Mouse (Mus musculus) CD4-positive, CD25-positive, alpha-beta regulatory T cell, adult 9 weeks (primary cell): ENCODE data around the gene Wdr90. TPM values are rescaled to one million over a fixed set of nuclear protein-coding genes. Genes with fewer than 3 reads are reported as not detected.

Experiments
- polyA plus RNA-seq: library from polyadenylated mRNA; unstranded; fragments of 100-300 nt; shearing (Covaris generic); gene quantifications from one replicate; pipeline ENCODE4 v1.2.1, GENCODE M21; 2017

Gene Wdr90
- 6.7 TPM for polyA plus RNA-seq

DNA sequence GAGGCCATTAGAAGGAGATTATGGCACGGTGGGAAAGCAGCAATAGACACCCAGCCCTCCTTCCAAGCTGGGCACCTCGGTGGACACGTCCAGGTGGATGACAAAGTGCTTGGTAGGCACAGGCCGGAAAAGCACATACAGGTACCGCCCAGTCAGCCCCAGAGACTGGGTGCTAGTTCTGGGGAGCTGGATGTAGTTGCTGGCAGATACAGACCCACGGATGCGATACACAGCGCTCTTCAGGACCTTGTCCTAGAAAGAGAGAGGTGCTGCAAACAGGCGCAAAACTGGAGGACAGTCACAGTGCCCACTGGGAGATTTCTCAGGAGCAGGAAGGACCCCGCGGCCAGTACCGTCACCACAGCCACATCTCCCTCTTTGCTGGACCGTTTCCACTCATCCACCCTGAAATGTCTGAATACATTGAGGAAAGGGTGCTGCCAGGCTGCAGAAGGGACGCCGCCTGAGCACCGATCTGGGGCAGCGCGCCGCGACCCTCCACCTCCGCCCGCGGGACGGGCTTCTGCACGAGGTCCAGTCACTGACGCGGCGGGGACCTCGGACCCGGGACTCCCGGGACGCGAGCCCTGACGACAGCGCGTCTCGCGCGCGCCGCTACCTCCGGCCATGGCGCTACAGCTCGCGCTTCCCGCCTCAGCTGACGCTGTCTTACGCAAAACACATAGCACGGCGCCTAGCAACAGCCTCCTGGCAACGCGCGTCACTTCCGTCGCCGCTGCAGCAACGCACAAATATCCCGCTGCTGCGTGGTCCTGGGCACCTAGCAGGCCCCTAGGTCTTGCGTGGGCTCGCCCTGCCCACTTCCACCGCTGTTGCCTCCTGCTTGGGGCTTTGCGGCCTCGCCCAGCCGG lies at the start of gene Wdr90:
Gene Wdr90, minus strand, starts transcription at position 670 of the 872 bp plus-strand sequence.

GRCm38 (mm10) chr17:25880196-25880910 lies 19.1 kb upstream of the Wdr90 start, which contains the start of gene Wfikkn1:
Wfikkn1 (minus strand) TSS chr17:25880858.

GRCm38 (mm10) chr17:25874721-25875170 lies 13.4 kb upstream of the Wdr90 start, which contains the start of gene Mettl26:
Mettl26 (plus strand) TSS chr17:25875074.

DNA sequence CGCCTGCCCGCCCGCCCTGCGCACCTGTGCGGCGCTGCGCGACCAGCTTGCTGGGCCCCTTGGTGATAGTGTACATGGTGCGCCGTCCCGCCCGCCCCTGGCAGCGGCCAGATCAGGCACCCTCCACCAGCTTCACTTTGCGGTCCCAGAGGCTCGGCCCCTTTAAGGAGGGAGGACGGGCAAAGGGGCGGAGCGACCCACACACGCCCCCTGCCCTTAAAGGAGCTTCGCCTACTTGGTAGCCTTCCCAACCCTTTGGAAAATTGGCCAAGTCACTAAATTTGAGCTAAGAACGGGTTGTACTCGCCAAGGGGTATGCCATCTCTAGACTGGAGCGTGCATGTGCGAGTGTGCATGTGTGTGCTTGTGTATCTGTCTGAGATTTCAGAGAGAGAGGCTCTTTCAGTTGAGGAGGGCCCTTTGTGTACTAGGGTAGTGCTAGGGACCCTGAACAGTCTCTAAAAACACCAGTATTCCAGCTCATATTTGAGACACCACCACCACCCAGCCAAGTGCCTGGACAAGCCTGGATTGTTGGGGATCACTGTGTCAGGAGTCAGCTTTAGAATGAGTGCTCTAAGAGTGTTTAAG lies 7.4 kb upstream of the Wdr90 start, which contains the start of gene Mcrip2:
Gene Mcrip2, minus strand, starts transcription at position 164 of the 591 bp plus-strand sequence.

GRCm38 (mm10) chr17:25844396-25844901 lies 16.9 kb downstream of the Wdr90 start, which contains the start of gene Rhot2:
Rhot2 (minus strand) TSS chr17:25844851.

GRCm38 (mm10) chr17:25841117-25841880 lies 20.0 kb downstream of the Wdr90 start, which contains the start of gene Gm20683:
Gm20683 (minus strand) TSS chr17:25841763.

DNA sequence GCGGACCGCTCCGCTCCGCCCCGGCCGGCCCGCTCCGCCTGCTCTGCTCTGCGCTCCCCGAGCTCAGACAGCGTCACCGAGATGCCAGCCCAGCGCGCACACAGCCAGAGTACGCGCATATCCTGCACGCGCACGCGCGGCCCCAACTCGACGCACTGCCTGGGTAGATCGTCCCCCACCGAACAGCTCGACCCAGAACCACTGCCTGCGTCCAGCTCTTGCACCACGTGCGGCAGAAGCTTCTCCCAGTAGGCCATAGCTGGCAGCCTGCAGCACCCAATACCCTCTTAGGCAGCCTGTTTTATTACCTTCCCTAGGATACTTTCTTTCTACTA lies 24.3 kb downstream of the Wdr90 start, which contains the start of gene Rhbdl1:
Gene Rhbdl1, minus strand, starts transcription at position 220 of the 335 bp plus-strand sequence.

DNA sequence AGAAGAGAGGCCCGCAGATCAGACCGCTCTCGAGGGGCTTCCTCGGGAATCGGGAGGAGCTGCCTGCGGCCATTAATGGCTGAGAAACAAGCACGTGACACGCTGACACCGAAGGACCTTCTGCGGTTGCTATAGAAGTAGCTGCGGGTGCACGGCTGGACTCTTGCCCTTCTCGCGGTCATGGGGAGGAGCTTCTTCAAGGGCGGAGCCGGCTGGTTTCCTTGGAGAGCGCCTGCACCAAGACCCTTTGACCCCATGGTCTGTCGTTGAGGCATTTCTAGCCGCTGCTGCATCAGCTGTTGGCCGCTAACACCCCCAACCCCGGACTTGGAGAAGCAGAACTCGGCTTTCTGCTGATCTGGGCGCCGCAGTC lies 28.0 kb downstream of the Wdr90 start, which contains the start of gene Stub1:
Gene Stub1, minus strand, starts transcription at position 114 of the 373 bp plus-strand sequence.

GRCm38 (mm10) chr17:25828712-25829557 lies 32.4 kb downstream of the Wdr90 start, which contains the start of gene Jmjd8:
Jmjd8 (plus strand) TSS chr17:25828867.

GRCm38 (mm10) chr17:25823452-25823851 lies 37.8 kb downstream of the Wdr90 start, which contains the start of gene Wdr24:
Wdr24 (plus strand) TSS chr17:25823627.

DNA sequence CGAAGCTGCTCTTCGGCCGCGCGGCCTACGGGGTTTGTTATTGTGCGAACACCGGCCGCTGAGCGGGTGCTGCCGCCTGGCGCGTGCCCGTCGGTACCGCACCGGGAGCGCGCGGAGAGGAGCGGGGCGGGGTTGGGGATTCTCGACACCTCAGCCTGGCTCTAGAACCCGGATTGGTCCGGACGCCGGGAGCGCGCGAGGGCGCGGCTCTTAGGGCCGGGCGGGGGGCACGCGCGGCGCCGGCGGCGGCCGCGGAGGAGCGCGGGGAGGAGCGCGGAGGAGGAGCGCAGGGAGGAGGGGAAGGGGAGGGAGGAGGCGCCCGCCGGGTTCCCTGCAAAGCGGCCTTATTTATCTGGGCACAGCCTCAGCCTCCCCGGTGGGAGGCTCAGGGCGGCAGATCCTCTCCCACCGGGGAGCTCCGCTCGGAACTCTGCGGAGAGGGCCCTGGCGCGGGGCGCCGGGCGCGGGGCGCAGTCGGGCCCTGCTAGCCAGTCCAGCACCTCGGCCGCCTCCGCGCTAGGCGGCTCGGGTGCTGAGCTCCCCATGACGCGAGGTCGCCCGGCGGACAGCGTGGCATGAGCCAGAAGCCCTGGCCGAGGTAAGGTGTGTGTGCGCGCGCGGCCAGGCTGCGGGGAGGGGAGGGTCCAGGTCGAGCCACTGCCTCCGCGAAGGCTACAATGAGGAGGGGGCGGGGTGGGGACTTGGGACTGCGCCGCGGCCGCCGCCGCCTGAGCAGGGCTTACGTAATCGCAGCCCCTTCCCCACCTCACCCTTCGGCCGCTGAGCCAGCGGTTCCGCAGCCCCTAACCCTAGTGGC lies 52.3 kb downstream of the Wdr90 start, which contains the start of gene Fbxl16:
Gene Fbxl16, plus strand, starts transcription at position 297 of the 817 bp plus-strand sequence.

DNA sequence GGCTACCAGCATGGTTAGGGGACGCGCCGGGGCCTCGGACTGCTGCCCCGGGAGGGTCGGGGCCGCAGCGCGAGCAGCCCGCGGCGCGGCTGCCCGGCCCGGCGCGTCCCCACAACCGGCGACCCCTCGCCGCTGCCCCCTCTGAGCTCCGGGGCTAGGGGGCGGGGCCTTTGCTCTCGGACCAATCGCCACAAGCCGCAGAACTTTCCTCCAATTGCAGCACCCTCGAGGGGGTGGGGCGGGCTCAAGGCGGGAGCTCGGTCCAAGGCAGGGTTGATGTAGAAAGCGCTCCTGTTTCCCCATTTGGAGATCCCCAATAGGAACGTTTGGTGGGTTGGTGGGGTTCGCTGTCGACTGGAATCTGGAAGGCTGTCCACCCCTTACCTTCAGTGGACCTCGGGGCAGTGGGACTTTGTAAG lies 64.3 kb downstream of the Wdr90 start, which contains the start of gene Metrn:
Gene Metrn, minus strand, starts transcription at position 186 of the 419 bp plus-strand sequence.

GRCm38 (mm10) chr17:25795609-25796092 lies 65.7 kb downstream of the Wdr90 start, which contains the start of gene AC134908.4:
AC134908.4 (minus strand) TSS chr17:25795659.

Other genes starting within 250 kb of the Wdr90 start
- gene Gng13, start 144.3 kb downstream of the Wdr90 start, polyA plus RNA-seq = not detected
- gene Chtf18, start 134.1 kb downstream of the Wdr90 start, polyA plus RNA-seq = 5.8 TPM
- gene Rpusd1, start 133.8 kb downstream of the Wdr90 start, polyA plus RNA-seq = 20.1 TPM
- not detected for gene Mslnl, start 125.5 kb downstream of the Wdr90 start, polyA plus RNA-seq
- not detected for gene Msln, start 107.1 kb downstream of the Wdr90 start, polyA plus RNA-seq
- gene Narfl, start 87.7 kb downstream of the Wdr90 start, polyA plus RNA-seq = 29.9 TPM
- gene Haghl, start 75.8 kb downstream of the Wdr90 start, polyA plus RNA-seq = 59.1 TPM
- 0.52 TPM for gene Ccdc78, start 74.9 kb downstream of the Wdr90 start, polyA plus RNA-seq
- 259 TPM for gene Fam173a, start 68.6 kb downstream of the Wdr90 start, polyA plus RNA-seq
- not detected for gene AC134908.4, start 65.8 kb downstream of the Wdr90 start, polyA plus RNA-seq
- gene Metrn, start 64.4 kb downstream of the Wdr90 start, polyA plus RNA-seq = 7.7 TPM
- not detected for gene Fbxl16, start 52.4 kb downstream of the Wdr90 start, polyA plus RNA-seq
- 46.8 TPM for gene Wdr24, start 37.9 kb downstream of the Wdr90 start, polyA plus RNA-seq
- gene Jmjd8, start 32.6 kb downstream of the Wdr90 start, polyA plus RNA-seq = 44.0 TPM
- gene Stub1, start 28.1 kb downstream of the Wdr90 start, polyA plus RNA-seq = 63.7 TPM
- 0.27 TPM for gene Rhbdl1, start 24.2 kb downstream of the Wdr90 start, polyA plus RNA-seq
- 0.48 TPM for gene Gm20683, start 19.7 kb downstream of the Wdr90 start, polyA plus RNA-seq
- gene Rhot2, start 16.6 kb downstream of the Wdr90 start, polyA plus RNA-seq = 45.1 TPM
- gene Mcrip2, start 7.3 kb upstream of the Wdr90 start, polyA plus RNA-seq = 2.4 TPM
- gene Mettl26, start 13.6 kb upstream of the Wdr90 start, polyA plus RNA-seq = 112 TPM
- gene Wfikkn1, start 19.4 kb upstream of the Wdr90 start, polyA plus RNA-seq = 1.5 TPM
- gene Rab40c, start 58.2 kb upstream of the Wdr90 start, polyA plus RNA-seq = 5.6 TPM
- 63.9 TPM for gene Pigq, start 83.4 kb upstream of the Wdr90 start, polyA plus RNA-seq
- not detected for gene Nhlrc4, start 83.5 kb upstream of the Wdr90 start, polyA plus RNA-seq
- gene A930017K11Rik, start 91.1 kb upstream of the Wdr90 start, polyA plus RNA-seq = not detected
- 14.6 TPM for gene Capn15, start 124.3 kb upstream of the Wdr90 start, polyA plus RNA-seq
- gene Rab11fip3, start 208.1 kb upstream of the Wdr90 start, polyA plus RNA-seq = 1.5 TPM
- 35.3 TPM for gene Decr2, start 228.8 kb upstream of the Wdr90 start, polyA plus RNA-seq
- gene Nme4, start 234.1 kb upstream of the Wdr90 start, polyA plus RNA-seq = 2.0 TPM